Mouse (Mus musculus): Measurements from ENCODE around the gene Srrm3. TPM values are rescaled to one million over a fixed set of nuclear protein-coding genes. Genes with fewer than 3 reads are reported as not detected.

The Srrm3 gene
- polyA plus RNA-seq, 1 experiment from 2014 or later, result 0.32 TPM

GRCm38 (mm10) chr5:135877831-135878231 is 71.1 kb downstream of the Srrm3 start:
- no peaks in the 10 kb centered on the region for H3K36me3 ChIP-seq
- no peak overlapping the region; the same call in 1 of the 2 replicates for H3K27ac ChIP-seq
- H3K27me3 ChIP-seq, result peaks cover 24% of the 10 kb centered on the region
- under 1% methylated on average over 16 of the region's 16 CpGs for WGBS
- no peak for ATAC-seq (ENCODE audit: insufficient number of reproducible peaks, low FRiP score, low TSS enrichment, low read depth)
- 0 out of 2 replicates have a peak overlapping the region, but pooled peaks have one; percentile 7 for H3K9ac ChIP-seq
- peak overlapping the region; percentile 70 for H3K4me2 ChIP-seq
- H3K9me3 ChIP-seq, result no peaks in the 10 kb centered on the region
- peaks cover 29% of the 10 kb centered on the region for H3K4me1 ChIP-seq
- H3K4me3 ChIP-seq, result peak overlapping the region; percentile 42

DNA sequence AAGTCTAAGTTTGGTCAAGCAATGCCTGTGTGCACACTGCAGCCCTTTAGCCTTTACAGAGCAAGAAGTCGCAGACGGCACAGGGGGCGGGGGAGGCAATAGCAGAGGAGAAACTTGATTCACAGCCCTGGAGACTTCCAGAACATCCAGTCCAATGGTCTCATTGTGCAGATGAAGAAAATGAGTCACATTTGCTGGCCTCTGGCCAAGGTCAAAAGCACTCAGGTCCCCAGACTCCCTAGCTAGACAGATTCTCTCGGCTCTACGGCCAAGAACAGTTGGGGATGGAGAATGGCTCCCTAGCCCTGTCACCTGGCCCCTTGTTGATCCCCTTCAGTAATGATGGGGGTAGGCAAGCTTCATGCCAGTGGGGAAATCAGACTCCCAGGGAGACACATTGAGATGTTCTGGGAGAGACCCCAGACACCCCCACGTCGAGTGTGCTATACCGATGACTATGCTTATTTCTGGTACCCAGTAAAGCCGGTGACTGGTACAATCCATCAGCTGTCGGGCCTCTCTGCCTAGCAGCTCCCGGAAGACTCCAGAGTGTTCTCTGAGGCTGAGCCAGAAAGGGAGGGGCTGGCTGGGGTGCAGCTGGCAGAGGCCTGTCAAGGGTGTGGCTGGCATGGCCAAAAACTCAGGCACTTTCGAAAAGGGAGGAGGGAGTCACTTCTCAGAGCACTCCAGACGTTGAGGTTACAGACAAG is 72.9 kb downstream of the Srrm3 start:
- no peak overlapping the region for H3K9ac ChIP-seq
- 33% methylated on average over 13 of the region's 13 CpGs for WGBS
- no peaks in the 10 kb centered on the region for H3K36me3 ChIP-seq
- peaks cover 25% of the 10 kb centered on the region for H3K4me1 ChIP-seq
- H3K9me3 ChIP-seq, result no peaks in the 10 kb centered on the region
- H3K4me3 ChIP-seq, result no peak overlapping the region
- peak overlapping the region; percentile 75 for H3K27ac ChIP-seq
- H3K27me3 ChIP-seq, result peaks cover 6% of the 10 kb centered on the region; the same call in 1 of the 2 replicates
- ATAC-seq (ENCODE audit: insufficient number of reproducible peaks, low FRiP score, low TSS enrichment, low read depth), result peak; percentile 81
- H3K4me2 ChIP-seq, result no peak overlapping the region

GRCm38 (mm10) chr5:135884641-135885040 is 78.0 kb downstream of the Srrm3 start:
- WGBS, result 54% methylated on average over 6 of the region's 6 CpGs
- H3K27me3 ChIP-seq, result peaks cover 15% of the 10 kb centered on the region; the same call in 1 of the 2 replicates
- no peak overlapping the region for H3K4me3 ChIP-seq
- no peak overlapping the region for H3K27ac ChIP-seq
- H3K9ac ChIP-seq, result no peak overlapping the region
- no peaks in the 10 kb centered on the region for H3K36me3 ChIP-seq
- peaks cover 22% of the 10 kb centered on the region for H3K4me1 ChIP-seq
- H3K9me3 ChIP-seq, result no peaks in the 10 kb centered on the region
- ATAC-seq (ENCODE audit: insufficient number of reproducible peaks, low FRiP score, low TSS enrichment, low read depth), result no peak
- H3K4me2 ChIP-seq, result no peak overlapping the region

DNA sequence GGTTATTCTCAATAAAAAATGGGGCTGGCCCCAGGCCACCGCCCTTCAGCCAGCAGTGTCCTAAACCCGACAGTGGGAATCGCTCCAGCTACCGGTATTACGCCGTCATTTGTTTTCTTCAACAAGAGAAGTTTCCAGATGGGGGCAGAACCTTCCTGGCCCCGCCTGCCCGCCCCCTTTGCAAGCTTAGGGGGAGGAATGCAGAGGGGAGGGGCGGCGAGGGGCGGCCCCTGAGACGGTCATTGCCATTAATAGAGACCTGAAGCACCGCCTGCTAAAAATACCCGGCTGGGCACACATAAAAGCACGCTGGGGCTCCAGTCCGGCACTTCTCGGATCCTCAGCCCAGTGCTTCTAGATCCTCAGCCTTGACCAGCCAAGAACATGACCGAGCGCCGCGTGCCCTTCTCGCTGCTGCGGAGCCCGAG is 81.0 kb downstream of the Srrm3 start, which contains the start of gene Hspb1:
Gene Hspb1 (plus strand): TSS at position 245 of the 428 bp plus-strand sequence.
- Histone ChIP-seq H3K9ac (no peak within 1 kb of the TSS; the same call in 1 of the 2 replicates), H3K36me3 (no peaks in the 10 kb centered on the region), H3K4me3 (peak within 1 kb of the TSS; percentile 41), H3K4me1 (peaks cover 19% of the 10 kb centered on the region), H3K27ac (peak within 1 kb of the TSS; percentile 47), H3K4me2 (peak within 1 kb of the TSS; percentile 72), H3K27me3 (peaks cover 26% of the 10 kb centered on the region), H3K9me3 (no peaks in the 10 kb centered on the region)
- 1% methylated on average over 24 of the region's 24 CpGs for WGBS
- ATAC-seq (ENCODE audit: insufficient number of reproducible peaks, low FRiP score, low TSS enrichment, low read depth), result peak; percentile 28

GRCm38 (mm10) chr5:135888405-135889215 is 81.9 kb downstream of the Srrm3 start:
- Histone ChIP-seq H3K9ac (no peak overlapping the region), H3K4me1 (peaks cover 23% of the 10 kb centered on the region), H3K4me2 (peak overlapping the region; percentile 44), H3K4me3 (peak overlapping the region; percentile 41), H3K27ac (peak overlapping the region; percentile 47), H3K36me3 (no peaks in the 10 kb centered on the region), H3K9me3 (no peaks in the 10 kb centered on the region), H3K27me3 (peaks cover 26% of the 10 kb centered on the region)
- WGBS, result 5% methylated on average over 30 of the region's 30 CpGs
- no peak for ATAC-seq (ENCODE audit: insufficient number of reproducible peaks, low FRiP score, low TSS enrichment, low read depth)

- Histone ChIP-seq H3K9ac (no peak overlapping the region), H3K4me1 (peaks cover 23% of the 10 kb centered on the region), H3K9me3 (no peaks in the 10 kb centered on the region), H3K27ac (peak overlapping the region; percentile 17; the same call in 1 of the 2 replicates), H3K4me2 (no peak overlapping the region), H3K36me3 (no peaks in the 10 kb centered on the region), H3K27me3 (peaks cover 26% of the 10 kb centered on the region), H3K4me3 (no peak overlapping the region)
- WGBS, result 42% methylated on average over 4 of the region's 4 CpGs
- no peak for ATAC-seq (ENCODE audit: insufficient number of reproducible peaks, low FRiP score, low TSS enrichment, low read depth)
Measured at GRCm38 (mm10) chr5:135890323-135890722, 83.6 kb downstream of the Srrm3 start.

- no peaks in the 10 kb centered on the region for H3K36me3 ChIP-seq
- H3K27me3 ChIP-seq, result peaks cover 26% of the 10 kb centered on the region
- H3K9ac ChIP-seq, result no peak overlapping the region
- H3K9me3 ChIP-seq, result no peaks in the 10 kb centered on the region
- no peak overlapping the region for H3K27ac ChIP-seq
- no peak overlapping the region for H3K4me2 ChIP-seq
- no peak overlapping the region for H3K4me3 ChIP-seq
- ATAC-seq (ENCODE audit: insufficient number of reproducible peaks, low FRiP score, low TSS enrichment, low read depth), result no peak
- WGBS, result 52% methylated on average over 3 of the region's 3 CpGs
- peaks cover 23% of the 10 kb centered on the region for H3K4me1 ChIP-seq
Measured at GRCm38 (mm10) chr5:135890920-135891319, 84.2 kb downstream of the Srrm3 start.

GRCm38 (mm10) chr5:135892589-135893351 is 86.1 kb downstream of the Srrm3 start:
- Histone ChIP-seq H3K9me3 (no peaks in the 10 kb centered on the region), H3K9ac (no peak overlapping the region), H3K4me2 (0 out of 2 replicates have a peak overlapping the region, but pooled peaks have one; percentile 7), H3K27ac (peak overlapping the region; percentile 80), H3K27me3 (peaks cover 21% of the 10 kb centered on the region), H3K4me1 (peaks cover 18% of the 10 kb centered on the region), H3K36me3 (no peaks in the 10 kb centered on the region), H3K4me3 (no peak overlapping the region)
- 36% methylated on average over 9 of the region's 9 CpGs for WGBS
- ATAC-seq (ENCODE audit: insufficient number of reproducible peaks, low FRiP score, low TSS enrichment, low read depth), result no peak

DNA sequence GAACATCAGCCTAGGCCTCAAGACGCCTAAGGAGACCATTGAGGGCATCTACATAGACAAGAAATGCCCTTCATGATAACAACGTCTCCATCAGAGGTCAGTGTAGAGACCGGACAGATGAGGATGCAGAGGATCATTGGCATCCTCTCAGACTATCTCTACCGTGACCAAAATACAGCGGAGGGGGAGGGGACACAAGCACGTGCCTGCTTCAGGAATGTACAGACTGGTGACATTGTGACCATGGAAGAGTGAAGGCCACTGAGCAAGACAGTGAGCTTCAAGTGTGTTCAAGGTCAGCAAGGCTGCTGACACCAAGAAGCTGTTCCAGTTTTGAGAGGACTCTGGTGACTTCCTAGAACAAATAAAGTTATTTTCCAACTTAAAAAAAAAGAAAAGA is 88.3 kb downstream of the Srrm3 start:
- WGBS, result 83% methylated on average over 6 of the region's 6 CpGs
- Histone ChIP-seq H3K27me3 (peaks cover 9% of the 10 kb centered on the region), H3K4me1 (peaks cover 8% of the 10 kb centered on the region), H3K36me3 (no peaks in the 10 kb centered on the region), H3K27ac (no peak overlapping the region), H3K4me3 (no peak overlapping the region), H3K9ac (no peak overlapping the region), H3K9me3 (no peaks in the 10 kb centered on the region), H3K4me2 (no peak overlapping the region)
- no peak for ATAC-seq (ENCODE audit: insufficient number of reproducible peaks, low FRiP score, low TSS enrichment, low read depth)

DNA sequence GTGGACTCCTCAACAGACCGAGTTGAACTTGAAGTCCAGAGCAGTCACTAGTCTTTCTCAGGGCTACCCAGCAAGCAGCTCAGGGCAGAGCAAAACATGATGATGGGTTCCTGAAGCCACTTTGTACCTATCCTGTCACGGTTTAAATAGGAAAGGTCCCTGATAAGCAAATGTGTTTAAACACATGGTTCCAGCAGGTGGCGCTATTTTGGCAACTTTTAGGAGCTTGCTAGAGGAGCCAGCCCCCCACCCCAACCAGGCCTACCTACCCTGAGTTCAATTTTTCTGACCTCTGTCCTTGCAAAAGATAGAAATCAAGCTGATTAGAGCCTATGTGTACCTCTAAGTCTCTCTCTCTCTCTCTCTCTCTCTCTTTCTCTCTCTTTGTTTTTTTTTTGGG is 91.3 kb downstream of the Srrm3 start:
- Histone ChIP-seq H3K27ac (no peak overlapping the region), H3K9ac (no peak overlapping the region), H3K4me1 (peaks cover 2% of the 10 kb centered on the region), H3K4me3 (no peak overlapping the region), H3K4me2 (no peak overlapping the region), H3K36me3 (no peaks in the 10 kb centered on the region), H3K27me3 (no peaks in the 10 kb centered on the region), H3K9me3 (no peaks in the 10 kb centered on the region)
- 19% methylated on average over 3 of the region's 3 CpGs for WGBS
- no peak for ATAC-seq (ENCODE audit: insufficient number of reproducible peaks, low FRiP score, low TSS enrichment, low read depth)

- Histone ChIP-seq H3K27me3 (no peaks in the 10 kb centered on the region), H3K36me3 (no peaks in the 10 kb centered on the region), H3K9me3 (no peaks in the 10 kb centered on the region), H3K4me1 (peaks cover 11% of the 10 kb centered on the region; the same call in 1 of the 2 replicates), H3K27ac (no peak overlapping the region), H3K4me3 (no peak overlapping the region), H3K4me2 (no peak overlapping the region), H3K9ac (no peak overlapping the region)
- ATAC-seq (ENCODE audit: insufficient number of reproducible peaks, low FRiP score, low TSS enrichment, low read depth), result no peak
- WGBS, result 71% methylated on average over 4 of the region's 4 CpGs
Measured at GRCm38 (mm10) chr5:135898995-135899394, 92.3 kb downstream of the Srrm3 start.

Measured in limb, embryonic 15.5 days (tissue).